Mouse (Mus musculus) liver, adult 10 weeks (tissue): Measurements from ENCODE around the gene Gm2244. TPM values are rescaled to one million over a fixed set of nuclear protein-coding genes. Genes with fewer than 3 reads are reported as not detected.

Experiments used
- polyA plus RNA-seq: library from polyadenylated mRNA; stranded (reverse); fragments of 350-450 nt; fragmentation: Illumina TruSeq; extraction: RNeasy Lipid Tissue Mini Kit (QIAGEN cat#74804); gene quantifications from one replicate; pipeline ENCODE4 v1.2.3, GENCODE M21; 2014; ENCODE audit warnings: low read depth, low replicate concordance

Gene Gm2244
- not detected for polyA plus RNA-seq

DNA sequence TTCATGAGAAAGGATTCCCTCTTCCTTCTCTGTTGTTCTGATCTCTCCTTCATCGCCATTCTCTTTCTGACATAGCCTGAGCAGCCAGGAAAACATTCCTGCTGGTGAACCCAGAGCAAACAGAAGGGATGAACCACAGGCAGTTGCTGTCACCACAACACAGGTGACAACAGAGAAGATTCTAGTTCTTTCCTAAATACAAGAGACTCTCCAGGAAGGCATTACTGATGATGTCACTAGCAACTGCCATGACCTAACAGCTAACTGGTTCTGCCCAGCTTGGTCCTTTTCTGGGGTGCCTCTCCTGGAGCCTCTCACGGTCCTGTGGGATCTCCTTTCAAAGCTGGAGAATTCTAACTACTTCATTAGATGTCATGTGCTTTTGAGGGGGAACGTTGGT lies at the start of gene Gm2244:
Gm2244 (minus strand) TSS at position 101 of the 400 bp plus-strand sequence.

GRCm38 (mm10) chr14:19584804-19585667 lies 35.3 kb upstream of the Gm2244 start, which contains the start of gene Gm2237:
Gm2237 (minus strand) TSS chr14:19585135.

Other genes starting within 250 kb of the Gm2244 start
- not detected for gene Gm21738, start 131.0 kb downstream of the Gm2244 start, polyA plus RNA-seq
- gene Gm2237, start 35.2 kb upstream of the Gm2244 start, polyA plus RNA-seq: not detected
- gene Gm5458, start 52.6 kb upstream of the Gm2244 start, polyA plus RNA-seq: not detected
- gene Nid2, start 201.3 kb upstream of the Gm2244 start, polyA plus RNA-seq: 3.2 TPM